Mouse (Mus musculus): ENCODE measurements around the gene Xpo6. TPM values are rescaled to one million over a fixed set of nuclear protein-coding genes. Genes with fewer than 3 reads are reported as not detected.

Gene Xpo6
- polyA plus RNA-seq, 1 experiment from 2014 or later = 46.8 TPM

DNA sequence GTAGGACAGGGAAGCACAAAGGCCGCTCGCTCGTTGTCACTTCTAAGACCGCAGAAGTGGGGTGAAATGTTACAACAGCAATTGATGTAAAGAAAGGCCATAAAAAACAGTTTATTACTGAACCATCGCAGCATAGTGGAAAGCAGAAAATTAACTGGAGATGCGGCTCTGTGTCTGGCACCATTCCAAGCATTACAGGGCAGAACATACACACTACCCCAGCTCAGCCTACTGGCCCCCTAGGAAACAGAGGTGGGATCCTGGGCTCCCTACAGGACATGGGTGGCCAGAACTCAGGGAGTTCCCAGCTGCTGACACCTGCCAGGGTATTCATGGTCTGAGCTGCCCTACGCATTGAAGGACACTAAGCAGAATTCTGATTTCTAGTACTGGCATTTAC is 141.4 kb downstream of the Xpo6 start:
- H3K4me1 ChIP-seq (replicated peaks) = peaks cover 56% of the 10 kb centered on the region

DNA sequence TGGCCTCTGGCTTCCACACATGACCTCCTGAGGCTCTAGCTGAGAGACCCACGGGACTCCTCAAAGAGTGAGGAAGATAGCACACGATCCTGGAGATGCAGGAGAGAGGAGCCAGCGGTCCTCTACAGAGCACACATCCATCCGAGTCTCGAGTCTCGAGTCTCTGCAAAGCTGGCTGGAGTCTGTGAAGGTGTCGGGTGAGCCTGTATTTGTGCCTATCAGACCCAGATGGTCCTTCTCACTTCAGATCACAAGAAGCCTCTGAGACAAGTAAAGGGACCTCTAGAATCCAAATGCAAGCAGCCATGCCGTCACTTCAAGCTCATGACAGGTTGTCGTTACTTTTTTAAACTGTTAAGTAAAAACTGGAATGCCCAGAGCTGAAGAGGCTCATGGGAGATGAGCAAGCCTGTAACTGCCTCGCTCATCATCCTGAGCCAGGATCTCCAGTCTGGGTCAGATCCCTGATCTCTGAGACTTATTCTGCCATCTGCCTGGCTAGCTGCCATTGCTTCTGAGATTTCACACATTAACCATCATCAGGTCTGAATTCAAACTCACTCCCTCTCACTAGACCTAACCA is 142.9 kb downstream of the Xpo6 start:
- Histone ChIP-seq H3K9ac (no peak overlapping the region), H3K27ac (no peak overlapping the region), H3K4me3 (no peak overlapping the region), H3K36me3 (no peaks in the 10 kb centered on the region), H3K27me3 (peaks cover 18% of the 10 kb centered on the region), H3K4me2 (no peak overlapping the region), H3K4me1 (replicated peaks) (peaks cover 61% of the 10 kb centered on the region), H3K9me3 (no peaks in the 10 kb centered on the region)
- ATAC-seq (ENCODE audit: low FRiP score) = no peak
- WGBS = 72% methylated on average over 10 of the region's 10 CpGs

More for the DNA sequence above, 141.4 kb downstream of the Xpo6 start:
- no peaks in the 10 kb centered on the region for H3K36me3 ChIP-seq
- WGBS = 40% methylated on average over 7 of the region's 7 CpGs
- no peak overlapping the region for H3K4me2 ChIP-seq
- peaks cover 18% of the 10 kb centered on the region for H3K27me3 ChIP-seq
- ATAC-seq (ENCODE audit: low FRiP score) = no peak
- no peak overlapping the region; the same call in 1 of the 2 replicates for H3K9ac ChIP-seq
- no peaks in the 10 kb centered on the region for H3K9me3 ChIP-seq
- no peak overlapping the region for H3K4me3 ChIP-seq
- no peak overlapping the region for H3K27ac ChIP-seq

DNA sequence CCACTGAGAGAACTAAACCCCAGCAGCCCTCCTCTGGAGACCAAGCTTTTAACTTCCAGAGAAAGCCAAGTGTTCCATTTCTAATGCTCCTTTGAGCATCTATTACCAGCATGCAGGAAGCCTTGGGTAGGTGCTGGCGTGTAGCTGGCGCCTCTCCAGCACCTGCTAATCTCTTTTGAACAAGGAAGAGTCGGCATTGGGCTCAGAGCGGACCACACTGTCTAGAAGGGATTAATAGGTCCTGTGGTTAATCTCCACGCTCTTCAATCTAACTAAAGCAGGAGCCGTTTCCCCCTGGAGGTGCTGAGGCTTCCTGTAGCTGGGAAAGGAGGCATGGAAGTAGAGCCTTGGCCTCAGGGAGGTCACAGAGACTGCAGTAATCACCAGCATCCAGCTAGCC is 145.7 kb downstream of the Xpo6 start:
- ATAC-seq (ENCODE audit: low FRiP score) = no peak
- Histone ChIP-seq H3K4me2 (no peak overlapping the region), H3K9me3 (no peaks in the 10 kb centered on the region), H3K4me3 (no peak overlapping the region), H3K27me3 (peaks cover 2% of the 10 kb centered on the region; the same call in 1 of the 2 replicates), H3K9ac (no peak overlapping the region), H3K4me1 (replicated peaks) (peaks cover 68% of the 10 kb centered on the region), H3K27ac (peak overlapping the region; percentile 40; the same call in 1 of the 2 replicates), H3K36me3 (no peaks in the 10 kb centered on the region)
- WGBS = 58% methylated on average over 6 of the region's 6 CpGs

DNA sequence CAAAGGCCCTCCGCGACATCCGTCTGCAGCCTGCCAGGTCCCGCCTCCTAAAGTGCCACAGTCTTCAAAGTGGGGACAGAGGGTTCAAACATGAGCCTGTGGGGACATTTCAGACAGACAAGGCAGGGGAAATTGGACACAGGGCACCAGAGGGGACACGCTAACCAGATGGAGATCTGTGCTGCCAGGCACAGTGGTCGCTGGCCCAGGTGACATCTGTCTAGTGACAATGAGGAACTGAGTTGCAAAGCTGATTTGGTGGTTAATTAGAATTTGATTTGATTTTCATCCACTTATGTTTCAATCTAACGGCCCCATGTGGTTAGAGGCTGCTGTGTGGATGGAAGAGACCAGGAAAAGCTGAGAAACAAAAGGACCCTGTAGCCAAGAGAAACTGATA is 146.7 kb downstream of the Xpo6 start:
- H3K4me2 ChIP-seq = no peak overlapping the region
- no peaks in the 10 kb centered on the region for H3K36me3 ChIP-seq
- ATAC-seq (ENCODE audit: low FRiP score) = no peak
- WGBS = 58% methylated on average over 7 of the region's 7 CpGs
- peak overlapping the region; percentile 46; the same call in 1 of the 2 replicates for H3K27ac ChIP-seq
- H3K9ac ChIP-seq = no peak overlapping the region
- H3K4me1 ChIP-seq (replicated peaks) = peaks cover 66% of the 10 kb centered on the region
- H3K27me3 ChIP-seq = peaks cover 2% of the 10 kb centered on the region; the same call in 1 of the 2 replicates
- H3K4me3 ChIP-seq = no peak overlapping the region
- no peaks in the 10 kb centered on the region for H3K9me3 ChIP-seq

DNA sequence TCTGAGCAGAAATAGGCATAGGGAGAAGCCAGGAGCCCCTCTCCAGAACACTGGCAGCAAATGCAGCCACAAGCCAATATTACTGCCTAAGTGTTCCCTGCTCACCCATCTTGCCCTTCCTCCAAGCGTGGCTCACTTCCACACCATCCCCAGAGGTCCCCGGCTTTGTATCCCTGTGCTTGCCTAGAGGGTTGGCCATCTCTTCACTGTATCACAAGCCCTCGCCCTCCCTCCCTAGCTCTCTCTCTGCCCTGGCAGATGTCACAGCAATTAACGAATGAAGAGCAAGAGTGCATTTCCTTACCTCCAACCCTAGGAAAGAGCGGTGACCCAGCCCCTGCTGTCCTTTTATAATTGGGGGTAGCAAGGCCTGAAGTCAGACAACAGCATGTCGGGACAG is 148.4 kb downstream of the Xpo6 start:
- Histone ChIP-seq H3K4me1 (replicated peaks) (peaks cover 64% of the 10 kb centered on the region), H3K4me2 (no peak overlapping the region), H3K36me3 (no peaks in the 10 kb centered on the region), H3K9me3 (no peaks in the 10 kb centered on the region), H3K4me3 (no peak overlapping the region), H3K27ac (0 out of 2 replicates have a peak overlapping the region, but pooled peaks have one; percentile 1), H3K9ac (no peak overlapping the region), H3K27me3 (0 out of 2 replicates have a peak, but pooled peaks cover 2% of the 10 kb centered on the region)
- ATAC-seq (ENCODE audit: low FRiP score) = no peak
- WGBS = 26% methylated on average over 6 of the region's 6 CpGs

Other genes starting within 250 kb of the Xpo6 start
- gene Gsg1l, start 118.1 kb downstream of the Xpo6 start, polyA plus RNA-seq (2015; fragmentation: Nextera tagmentation; extraction: Ambion mirVana) = 7.1 and 8.8 TPM in 2 replicates
- 248 and 253 TPM in 2 replicates for gene Sbk1, start 72.1 kb upstream of the Xpo6 start, polyA plus RNA-seq (2015; fragmentation: Nextera tagmentation; extraction: Ambion mirVana)
- 1.3 and 1.9 TPM in 2 replicates for gene Lat, start 169.1 kb upstream of the Xpo6 start, polyA plus RNA-seq (2015; fragmentation: Nextera tagmentation; extraction: Ambion mirVana)
- gene Spns1, start 176.9 kb upstream of the Xpo6 start, polyA plus RNA-seq (2015; fragmentation: Nextera tagmentation; extraction: Ambion mirVana) = 77.5 and 79.9 TPM in 2 replicates
- 3.1 and 3.2 TPM in 2 replicates for gene Nfatc2ip, start 196.2 kb upstream of the Xpo6 start, polyA plus RNA-seq (2015; fragmentation: Nextera tagmentation; extraction: Ambion mirVana)
- gene Cd19, start 214.4 kb upstream of the Xpo6 start, polyA plus RNA-seq (2015; fragmentation: Nextera tagmentation; extraction: Ambion mirVana) = 0.06 TPM in 1 of 2 replicates, not detected in the other
- 24.3 and 26.8 TPM in 2 replicates for gene Rabep2, start 228.3 kb upstream of the Xpo6 start, polyA plus RNA-seq (2015; fragmentation: Nextera tagmentation; extraction: Ambion mirVana)